Mouse (Mus musculus) activated CD4-positive, CD25-positive, alpha-beta regulatory T cell, adult 9 weeks (primary cell): ENCODE results near the gene Kprp. TPM values are rescaled to one million over a fixed set of nuclear protein-coding genes. Genes with fewer than 3 reads are reported as not detected.

Source experiments
- polyA plus RNA-seq: library from polyadenylated mRNA; unstranded; fragments of 100-300 nt; shearing (Covaris generic); gene quantifications from one replicate; pipeline ENCODE4 v1.2.1, GENCODE M21; 2017

Gene Kprp
- not detected for polyA plus RNA-seq

DNA sequence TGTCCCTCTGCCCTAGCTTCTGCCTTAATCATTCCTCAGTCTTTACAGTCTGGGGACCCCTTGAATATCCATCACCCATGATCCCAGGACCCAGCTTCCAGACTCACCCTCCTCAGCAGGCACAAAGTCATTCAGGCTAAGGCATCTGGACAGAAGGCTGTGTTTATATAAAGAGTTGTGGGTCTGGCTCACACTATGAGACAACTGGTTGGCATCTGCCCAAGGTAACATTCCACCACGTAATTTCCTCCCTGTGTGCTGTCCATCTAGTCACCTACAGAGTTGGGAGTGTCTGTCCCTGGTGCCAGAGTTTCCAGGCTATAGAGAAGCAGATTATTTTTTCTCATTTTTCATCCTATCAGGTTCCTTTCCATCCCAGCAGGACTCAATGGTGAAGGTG, at the start of gene Kprp:
Gene Kprp, minus strand, starts transcription at position 140 of the 400 bp plus-strand sequence.

DNA sequence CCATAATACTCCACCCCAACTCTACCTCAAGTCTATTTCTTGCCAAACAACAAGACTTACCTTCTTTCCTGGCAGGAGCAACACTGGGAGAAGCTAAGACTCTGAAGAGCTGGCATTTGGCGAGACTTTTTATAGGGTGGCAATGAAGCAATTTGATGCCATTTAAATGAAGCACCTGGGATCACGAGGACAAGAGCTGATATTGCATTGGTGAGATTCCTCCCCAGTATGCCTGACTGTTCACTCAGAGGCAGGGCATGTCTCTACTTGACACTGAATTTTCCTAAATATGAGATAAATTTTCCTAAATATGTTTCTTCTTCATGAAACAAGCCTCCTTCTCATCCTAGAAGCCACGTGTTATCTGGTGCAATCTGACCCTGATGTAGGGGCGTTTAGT, 43.1 kb upstream of the Kprp start, which contains the start of gene 2310050C09Rik:
Gene 2310050C09Rik, minus strand, starts transcription at position 101 of the 400 bp plus-strand sequence.

DNA sequence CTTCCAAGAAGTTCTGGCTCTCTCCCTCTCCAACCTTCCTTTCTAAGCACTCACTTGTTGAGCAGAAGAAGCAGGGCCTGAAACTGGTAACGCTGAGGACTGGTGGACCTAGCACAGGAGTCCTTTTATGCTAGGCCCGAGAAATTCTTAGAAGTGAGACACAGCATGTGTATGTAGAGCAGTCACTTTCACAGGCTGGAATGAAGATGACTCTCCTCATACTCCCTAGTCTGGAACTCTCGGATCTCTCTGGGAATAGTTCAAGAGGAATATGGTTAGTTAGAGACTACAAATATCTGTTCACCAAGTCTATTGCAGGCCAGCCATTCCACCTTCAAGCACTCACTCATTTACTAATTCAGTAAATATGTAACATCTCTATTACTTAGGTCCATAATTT, 24.1 kb upstream of the Kprp start, which contains the start of gene Lce1l:
Gene Lce1l, minus strand, starts transcription at position 101 of the 400 bp plus-strand sequence.

DNA sequence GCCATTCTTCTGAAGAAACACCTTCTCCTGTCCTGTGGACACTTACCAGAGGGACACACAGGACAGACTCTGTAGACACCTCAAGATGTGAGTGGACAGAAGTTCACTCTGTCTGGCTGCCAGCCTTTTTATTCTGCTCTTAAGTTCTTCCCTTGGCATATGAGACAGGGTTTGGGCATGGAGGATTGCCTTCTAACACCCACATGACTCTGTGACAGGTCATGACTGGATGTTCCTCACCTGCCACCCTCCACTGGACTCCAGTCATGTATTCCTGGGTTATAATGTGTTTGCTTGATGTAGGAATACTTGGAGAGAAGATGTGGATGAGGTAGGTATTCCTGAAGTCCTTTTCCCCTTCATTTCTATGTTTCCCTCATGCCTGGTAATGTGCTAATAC, 19.3 kb downstream of the Kprp start, which contains the start of gene Lce1k:
Gene Lce1k, minus strand, starts transcription at position 101 of the 400 bp plus-strand sequence.

DNA sequence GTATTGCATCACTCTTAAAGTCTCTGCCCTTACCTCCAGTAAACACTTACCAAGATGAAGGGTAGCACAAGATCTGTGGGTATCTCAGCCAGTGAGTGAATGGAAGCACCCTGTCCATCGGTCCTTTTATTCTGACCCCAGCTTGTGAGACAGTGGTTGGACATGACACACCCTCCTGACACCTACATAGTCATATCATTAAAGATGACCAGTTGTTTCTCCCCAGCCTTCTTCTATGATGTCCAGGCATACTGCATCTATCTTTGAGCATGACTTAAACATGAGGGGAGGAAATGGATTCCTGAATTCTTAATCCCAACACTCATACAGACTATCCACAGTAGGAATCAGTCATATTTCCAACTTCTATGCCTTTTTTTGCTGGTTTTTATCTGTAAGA, 36.6 kb downstream of the Kprp start, which contains the start of gene Lce1j:
Gene Lce1j, minus strand, starts transcription at position 101 of the 400 bp plus-strand sequence.

GRCm38 (mm10) chr3:92778799-92779198, 48.2 kb downstream of the Kprp start, which contains the start of gene Lce1i:
Lce1i (minus strand) TSS chr3:92778899.

Other genes starting within 250 kb of the Kprp start
- gene Smcp, start 238.2 kb downstream of the Kprp start, polyA plus RNA-seq = not detected
- gene 2210017I01Rik, start 219.8 kb downstream of the Kprp start, polyA plus RNA-seq = not detected
- gene Lce6a, start 205.6 kb downstream of the Kprp start, polyA plus RNA-seq = not detected
- not detected for gene Lce1a1, start 178.9 kb downstream of the Kprp start, polyA plus RNA-seq
- not detected for gene Lce1b, start 170.3 kb downstream of the Kprp start, polyA plus RNA-seq
- gene Lce1a2, start 156.9 kb downstream of the Kprp start, polyA plus RNA-seq = not detected
- gene Lce1c, start 148.0 kb downstream of the Kprp start, polyA plus RNA-seq = not detected
- not detected for gene Lce1d, start 140.0 kb downstream of the Kprp start, polyA plus RNA-seq
- gene Lce1e, start 118.2 kb downstream of the Kprp start, polyA plus RNA-seq = not detected
- gene Lce1f, start 106.9 kb downstream of the Kprp start, polyA plus RNA-seq = not detected
- not detected for gene Gm38119, start 88.2 kb downstream of the Kprp start, polyA plus RNA-seq
- gene Lce1g, start 74.9 kb downstream of the Kprp start, polyA plus RNA-seq = not detected
- gene Lce1h, start 62.2 kb downstream of the Kprp start, polyA plus RNA-seq = not detected
- not detected for gene Lce1i, start 48.3 kb downstream of the Kprp start, polyA plus RNA-seq
- gene Lce1j, start 36.7 kb downstream of the Kprp start, polyA plus RNA-seq = not detected
- gene Lce1k, start 19.4 kb downstream of the Kprp start, polyA plus RNA-seq = not detected
- not detected for gene Lce1l, start 24.0 kb upstream of the Kprp start, polyA plus RNA-seq
- not detected for gene 2310050C09Rik, start 43.0 kb upstream of the Kprp start, polyA plus RNA-seq
- not detected for gene Lce3a, start 99.0 kb upstream of the Kprp start, polyA plus RNA-seq
- gene Lce3b, start 105.7 kb upstream of the Kprp start, polyA plus RNA-seq = not detected
- gene Lce3c, start 117.2 kb upstream of the Kprp start, polyA plus RNA-seq = not detected
- not detected for gene Lce3d, start 130.1 kb upstream of the Kprp start, polyA plus RNA-seq
- not detected for gene Lce3e, start 139.8 kb upstream of the Kprp start, polyA plus RNA-seq
- not detected for gene Lce3f, start 165.0 kb upstream of the Kprp start, polyA plus RNA-seq
- gene Crct1, start 188.4 kb upstream of the Kprp start, polyA plus RNA-seq = not detected
- gene Lce1m, start 191.8 kb upstream of the Kprp start, polyA plus RNA-seq = not detected
- gene Gm4858, start 241.6 kb upstream of the Kprp start, polyA plus RNA-seq = 1.1 TPM